11 mouse cellular contexts compared by ENCODE assay signal in genomic region chrX:157378822-157379221, GRCm38 (mm10). TPM values are rescaled to one million over a fixed set of nuclear protein-coding genes. Genes with fewer than 3 reads are reported as not detected.
DNase-seq lines count a peak whose midpoint lies in the region; ATAC-seq and TF ChIP-seq lines count a peak whose summit lies in the region.
"Had no signal": no experiment of that assay in that cellular context is flagged by ENCODE, and none has a peak within 500 bp of the region (broad histone marks: within the 10 kb centered on the region; RNA-seq: fewer than 3 reads in every experiment).

No protein-coding gene starts in this region.

- H3K9me3 ChIP-seq in kidney, postnatal 0 days (replicated peaks; ENCODE audit: low read length), result no peaks in the 10 kb centered on the region
- H3K9me3 ChIP-seq in kidney, embryonic 14.5 days (ENCODE audit: control insufficient read depth, low read length), result no peaks in the 10 kb centered on the region
- H3K9me3 ChIP-seq in ES-Bruce4 (replicated peaks; ENCODE audit: control insufficient read depth, insufficient read depth, low read length, poor library complexity, severe bottlenecking), result no peaks in the 10 kb centered on the region
- H3K9me3 ChIP-seq: neural tube, embryonic 12.5 days had no signal

- no peak overlapping the region for H3K4me3 ChIP-seq in kidney, postnatal 0 days (replicated peaks; ENCODE audit: low read depth, low read length)
- H3K4me3 ChIP-seq in kidney, embryonic 14.5 days (ENCODE audit: low read length), result no peak overlapping the region
- H3K4me3 ChIP-seq in ES-Bruce4 (ENCODE audit: low read depth, low read length), result no peak overlapping the region
- H3K4me3 ChIP-seq: neural tube, embryonic 12.5 days had no signal

- 73% methylated on average over 10 of the region's 10 CpGs for WGBS in kidney, postnatal 0 days
- 58% methylated on average over 10 of the region's 10 CpGs for WGBS in kidney, embryonic 14.5 days

- H3K36me3 ChIP-seq in kidney, postnatal 0 days (ENCODE audit: insufficient read depth, low read length), result no peaks in the 10 kb centered on the region
- H3K36me3 ChIP-seq in kidney, embryonic 14.5 days (ENCODE audit: control insufficient read depth, insufficient read depth, low read length), result no peaks in the 10 kb centered on the region
- H3K36me3 ChIP-seq in ES-Bruce4 (ENCODE audit: control insufficient read depth, insufficient read depth, low read length, poor library complexity, severe bottlenecking), result no peaks in the 10 kb centered on the region
- H3K36me3 ChIP-seq: neural tube, embryonic 12.5 days had no signal

- peak; percentile 57; the same call in 1 of the 2 replicates for ATAC-seq in kidney, postnatal 0 days (replicated peaks; ENCODE audit: low FRiP score, low read depth)
- ATAC-seq in kidney, embryonic 14.5 days (ENCODE audit: low FRiP score, low TSS enrichment), result no peak

- no peak for TF ChIP-seq POLR2A in ES-Bruce4 (IDR thresholded peaks at IDR 0.05; ENCODE audit: insufficient read depth, low read length)

- H3K4me2 ChIP-seq in kidney, postnatal 0 days (ENCODE audit: low read length), result no peak overlapping the region
- no peak overlapping the region for H3K4me2 ChIP-seq in kidney, embryonic 14.5 days (replicated peaks; ENCODE audit: low read depth, low read length)
- H3K4me2 ChIP-seq: neural tube, embryonic 12.5 days had no signal

- TF ChIP-seq CTCF in kidney, postnatal 0 days (IDR thresholded peaks at IDR 0.05; ENCODE audit: low read depth), result peak; percentile 44; the same call in 1 of the 2 replicates
- TF ChIP-seq CTCF in ES-Bruce4 (IDR thresholded peaks at IDR 0.05; ENCODE audit: low read depth, low read length), result peak; percentile 56

- no peak overlapping the region for H3K9ac ChIP-seq in kidney, postnatal 0 days (ENCODE audit: low read depth, low read length)
- H3K9ac ChIP-seq in kidney, embryonic 14.5 days (ENCODE audit: low read depth, low read length), result no peak overlapping the region
- no peak overlapping the region for H3K9ac ChIP-seq in ES-Bruce4 (ENCODE audit: low read depth, poor library complexity, severe bottlenecking)
- H3K9ac ChIP-seq: neural tube, embryonic 12.5 days had no signal

- H3K27me3 ChIP-seq in kidney, postnatal 0 days (ENCODE audit: insufficient read depth, low read length), result no peaks in the 10 kb centered on the region
- no peaks in the 10 kb centered on the region for H3K27me3 ChIP-seq in kidney, embryonic 14.5 days (ENCODE audit: control insufficient read depth, insufficient read depth, low read length)
- no peaks in the 10 kb centered on the region for H3K27me3 ChIP-seq in ES-Bruce4 (ENCODE audit: control insufficient read depth, insufficient read depth, low read length, poor library complexity, severe bottlenecking)
- H3K27me3 ChIP-seq: neural tube, embryonic 12.5 days had no signal

- no peak overlapping the region for H3K27ac ChIP-seq in kidney, postnatal 0 days
- no peak overlapping the region for H3K27ac ChIP-seq in kidney, embryonic 14.5 days (ENCODE audit: low read depth, low read length)
- no peak overlapping the region for H3K27ac ChIP-seq in ES-Bruce4 (ENCODE audit: insufficient read depth, low read length)
- H3K27ac ChIP-seq: macrophage; neural tube, embryonic 12.5 days had no signal

- H3K4me1 ChIP-seq in kidney, postnatal 0 days (replicated peaks; ENCODE audit: insufficient read depth, low read length), result no peaks in the 10 kb centered on the region
- H3K4me1 ChIP-seq in kidney, embryonic 14.5 days (ENCODE audit: control insufficient read depth, insufficient read depth, low read length), result no peaks in the 10 kb centered on the region
- no peaks in the 10 kb centered on the region for H3K4me1 ChIP-seq in ES-Bruce4 (ENCODE audit: control insufficient read depth, insufficient read depth, low read length)
- H3K4me1 ChIP-seq: neural tube, embryonic 12.5 days had no signal

- TF ChIP-seq EP300 in ES-Bruce4 (IDR thresholded peaks at IDR 0.05; ENCODE audit: insufficient read depth, low read depth, low read length), result no peak

- DNase-seq in kidney, postnatal 0 days (ENCODE audit: low spot score), result no peak
- peak; percentile 18 for DNase-seq in 416B (ENCODE audit: low read depth)
- peak; percentile 3 for DNase-seq in fat pad, adult 2 months (ENCODE audit: extremely low read depth, low read depth, low spot score)
- no peak for DNase-seq in cerebellum, postnatal 25 days
- DNase-seq in Muller cell, postnatal 12 days (ENCODE audit: inconsistent ontology term), result no peak
- DNase-seq in left cerebral cortex, postnatal 36 days (ENCODE audit: low spot score in 2 of 2), result no peak
- DNase-seq: heart, postnatal 36 days had no signal

- intact Hi-C loops in left cerebral cortex, postnatal 36 days (cut with DNase I), result no loop called here

RNA-seq across cellular contexts. Expression of gene Phex, which starts 36.3 kb away (rescaled TPM):
- polyA plus RNA-seq in kidney, postnatal 0 days (2015; fragmentation: Nextera tagmentation; extraction: Ambion mirVana), result 0.66 and 0.99 TPM in 2 replicates
- polyA plus RNA-seq in kidney, embryonic 14.5 days (2014; fragmentation: Nextera tagmentation; extraction: Ambion mirVana), result 0.22 and 0.33 TPM in 2 replicates
- 0.11 and 0.39 TPM in 2 replicates for polyA plus RNA-seq in ES-Bruce4 (2011; ENCODE audit: insufficient read depth, insufficient read length, low read depth, missing spikeins)
- total RNA-seq in left cerebral cortex, postnatal 36 days (2021), result under 1 TPM; 0.54 to 0.79 TPM
- polyA plus RNA-seq: macrophage had no signal

Comparison
In these comparisons a context has a peak if more than half of its experiments do, and no peak if none do; other contexts are left out.
1. DNase-seq: peak in 416B (single experiment) and fat pad, adult 2 months (single experiment); none in kidney, postnatal 0 days (single experiment), cerebellum, postnatal 25 days (0 of 2), Muller cell, postnatal 12 days (single experiment) and left cerebral cortex, postnatal 36 days (0 of 2).